Mouse (Mus musculus) cerebellum, adult 2 months (tissue): ENCODE measurements at regions not wholly inside any gene's neighbourhood (a gene's known extent, or its start where the extent isn't known, plus 50 kb on each side); places are given as distances from the start of the nearest gene placed in this dataset.
"Not testable (repeated sequence)": the region's sequence is repeated elsewhere in the genome, so short reads cannot be mapped to it uniquely, and the experiment has no call there.

ENCODE experiments used
- DNase-seq, 2 experiments: peaks; one replicate each; pipeline ENCODE4 v3.0.0; 2021
- H3K27ac ChIP-seq: fragments of 200-500 bp; 2 replicates; pipeline ENCODE4 v1.5.1; 2012; ENCODE audit warnings: low read length, control low read depth, inconsistent platforms; ENCODE audit not compliant: insufficient read depth
- H3K27me3 ChIP-seq: fragments of 200-500 bp; 2 replicates; pipeline ENCODE4 v1.6.1; 2012; ENCODE audit warnings: inconsistent platforms, mild to moderate bottlenecking, low read length, moderate library complexity; ENCODE audit not compliant: control insufficient read depth, insufficient read depth
- H3K4me1 ChIP-seq: fragments of 200-500 bp; 2 replicates; pipeline ENCODE4 v1.6.1; 2011; ENCODE audit warnings: low read length; ENCODE audit not compliant: control insufficient read depth, insufficient read depth
- H3K4me3 ChIP-seq: fragments of 200-500 bp; replicated peaks from 2 replicates; pipeline ENCODE3; 2011; ENCODE audit warnings: mild to moderate bottlenecking, low read depth, low read length, control low read depth; ENCODE audit not compliant: insufficient read depth
- CTCF ChIP-seq: fragments of 200-500 bp; IDR thresholded peaks from 2 replicates; pipeline ENCODE4 v1.5.1; 2011; ENCODE audit warnings: low read depth, mild to moderate bottlenecking, control low read depth, low read length, moderate library complexity, borderline replicate concordance; ENCODE audit not compliant: insufficient read depth
- POLR2A ChIP-seq: fragments of 200-500 bp; IDR thresholded peaks from 2 replicates; pipeline ENCODE4 v1.6.1; 2011; ENCODE audit warnings: low read length, control low read depth, borderline replicate concordance; ENCODE audit not compliant: insufficient read depth
- WGBS: fragments of 180-500 bp; shearing (Covaris S2); methylation state at CpG from one replicate; pipeline ENCODE4 v1.1.7; 2018; 5-methylcytosine and 5-hydroxymethylcytosine counted together

DNA sequence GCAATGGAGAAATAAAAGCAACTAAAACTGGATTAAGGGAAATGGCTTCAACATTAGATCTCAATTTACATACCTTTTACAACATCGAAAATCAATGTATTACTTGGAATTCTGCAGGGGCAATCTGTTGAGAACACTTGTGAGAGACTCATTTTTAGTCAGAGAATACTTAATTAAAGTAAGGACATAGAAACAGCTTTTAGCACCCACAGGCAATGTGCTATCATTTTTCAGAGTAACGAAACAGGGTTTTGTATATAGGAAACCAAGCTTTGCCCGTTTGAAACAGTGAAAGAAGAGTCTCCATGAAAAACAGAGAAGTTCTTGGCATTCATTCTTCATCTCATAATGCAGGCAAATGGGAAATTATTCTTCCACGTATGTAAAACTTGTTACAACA, 196.4 kb downstream of the Tdrd3 start:
- no peak overlapping the region for H3K27ac ChIP-seq
- WGBS: 87% methylated on average over 4 of the region's 4 CpGs
- H3K4me3 ChIP-seq: no peak overlapping the region
- TF ChIP-seq POLR2A (no peak), CTCF (no peak)
- no peaks in the 10 kb centered on the region for H3K4me1 ChIP-seq
- H3K27me3 ChIP-seq: no peaks in the 10 kb centered on the region
- DNase-seq: no peak

DNA sequence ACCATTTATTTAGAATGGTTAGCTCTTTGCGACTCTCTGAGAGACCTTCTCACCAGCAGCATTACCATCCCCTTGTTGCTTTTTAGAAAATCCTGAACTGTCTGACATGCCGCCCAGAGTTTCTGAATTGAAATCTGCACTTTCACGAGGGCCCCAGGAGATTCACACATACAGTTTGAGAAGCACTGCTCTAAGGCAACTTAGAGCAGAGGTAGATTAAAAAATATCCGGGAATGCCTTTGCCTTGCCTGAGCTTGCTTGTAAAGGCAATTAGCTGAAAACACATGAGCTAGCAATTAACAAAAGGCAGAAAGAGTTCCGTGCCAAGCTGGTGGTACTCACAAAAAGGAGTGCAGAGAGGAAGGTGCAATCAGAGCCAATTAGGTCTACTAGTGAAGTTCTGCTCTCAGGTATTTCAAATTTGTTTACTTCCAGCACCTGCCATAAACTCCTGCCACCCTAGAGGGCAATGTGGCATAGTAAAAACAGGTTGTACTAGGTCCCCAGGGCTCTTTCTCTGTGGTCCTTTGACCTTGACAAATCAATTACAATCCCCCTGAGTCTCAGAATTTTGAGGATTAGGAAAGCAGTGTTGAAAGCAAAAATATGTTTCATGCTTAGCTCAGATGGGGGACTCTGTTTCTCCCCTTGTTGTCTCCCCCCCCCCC, 203.1 kb downstream of the Tdrd3 start:
- H3K27ac ChIP-seq: no peak overlapping the region
- H3K27me3 ChIP-seq: no peaks in the 10 kb centered on the region
- DNase-seq: no peak
- TF ChIP-seq POLR2A: no peak
- TF ChIP-seq CTCF: no peak
- WGBS: 57% methylated on average over 5 of the region's 5 CpGs
- H3K4me3 ChIP-seq: no peak overlapping the region
- no peaks in the 10 kb centered on the region for H3K4me1 ChIP-seq

DNA sequence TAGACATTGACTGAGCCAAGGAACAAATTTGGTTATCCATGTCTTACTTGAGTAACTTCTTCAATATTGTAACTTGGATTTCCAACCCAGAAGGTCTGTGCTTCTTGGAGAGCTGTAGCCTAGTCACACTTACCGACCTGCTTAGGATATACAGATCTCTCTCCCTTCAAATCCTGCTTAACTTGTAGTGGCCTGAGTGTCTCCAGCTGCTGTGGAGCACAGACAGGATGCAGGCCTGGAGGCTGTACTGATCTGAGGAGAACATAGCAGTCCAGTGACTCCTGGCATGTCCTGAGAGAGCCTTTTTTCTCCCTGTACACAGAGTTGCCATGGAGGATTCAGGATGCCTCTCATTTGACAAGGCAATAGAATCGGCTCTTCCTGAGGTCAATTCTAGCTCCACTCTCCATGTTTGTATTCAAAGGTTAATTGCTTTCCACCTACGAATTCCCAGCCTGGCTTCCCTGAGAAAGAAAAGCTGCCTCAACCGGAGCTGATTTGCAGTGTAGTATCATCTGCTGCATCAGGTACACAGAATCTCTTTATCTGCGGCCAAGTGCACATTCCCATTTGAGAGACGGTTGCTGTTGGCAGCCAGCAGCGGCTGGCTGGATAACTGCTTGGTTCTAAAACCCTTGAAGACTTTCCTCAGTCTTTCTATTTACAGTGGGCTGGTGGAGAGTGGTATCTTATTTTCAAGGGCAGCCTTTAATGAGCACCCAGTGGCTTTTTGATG, 214.8 kb downstream of the Tdrd3 start:
- no peaks in the 10 kb centered on the region for H3K4me1 ChIP-seq
- TF ChIP-seq POLR2A (no peak), CTCF (no peak)
- no peaks in the 10 kb centered on the region for H3K27me3 ChIP-seq
- H3K4me3 ChIP-seq: no peak overlapping the region
- no peak for DNase-seq
- 48% methylated on average over 7 of the region's 7 CpGs for WGBS
- no peak overlapping the region for H3K27ac ChIP-seq

DNA sequence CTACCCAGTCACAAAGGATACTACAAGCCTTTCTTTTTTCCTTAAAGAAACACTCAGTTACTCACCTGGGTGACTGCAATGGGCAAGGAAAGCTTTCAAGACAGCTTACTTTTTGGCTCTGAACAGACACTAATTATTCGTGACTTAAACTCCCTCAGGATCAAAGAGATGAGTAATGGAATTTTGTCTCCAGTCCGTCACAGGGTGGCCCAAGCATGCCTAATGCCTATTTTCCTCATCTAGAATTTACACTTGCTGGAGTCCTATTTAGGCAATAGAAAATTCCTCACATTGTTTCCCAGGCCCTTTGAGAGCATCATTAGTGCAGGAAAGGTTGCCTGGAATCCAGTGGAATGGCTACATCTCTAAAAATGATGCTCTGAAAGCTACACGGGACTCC, 218.2 kb downstream of the Tdrd3 start:
- H3K27me3 ChIP-seq: no peaks in the 10 kb centered on the region
- DNase-seq: no peak
- H3K4me1 ChIP-seq: no peaks in the 10 kb centered on the region
- no peak overlapping the region for H3K4me3 ChIP-seq
- TF ChIP-seq CTCF: no peak
- no peak for TF ChIP-seq POLR2A
- WGBS: 29% methylated on average over 3 of the region's 3 CpGs
- no peak overlapping the region for H3K27ac ChIP-seq

DNA sequence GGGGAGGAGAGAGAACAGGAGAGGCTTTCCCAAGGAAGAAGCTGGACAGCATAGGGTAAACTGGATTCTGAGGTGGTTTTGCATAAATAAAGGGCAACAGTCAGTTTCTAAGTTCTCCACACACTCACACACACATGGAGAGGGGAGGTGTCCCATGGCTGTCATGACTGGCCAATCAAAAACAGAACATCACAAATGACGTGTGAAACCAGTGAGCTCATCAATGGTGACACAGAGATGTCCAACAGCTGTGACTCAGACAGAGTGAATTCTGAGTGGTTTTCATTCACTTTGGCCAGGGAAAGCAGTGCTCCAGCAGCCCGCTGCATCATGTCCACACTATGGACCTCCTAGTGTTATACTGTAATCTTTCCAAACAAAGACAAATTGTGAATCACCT, 220.7 kb downstream of the Tdrd3 start:
- no peak overlapping the region for H3K27ac ChIP-seq
- WGBS: 64% methylated on average over 2 of the region's 2 CpGs
- no peaks in the 10 kb centered on the region for H3K4me1 ChIP-seq
- H3K27me3 ChIP-seq: no peaks in the 10 kb centered on the region
- no peak overlapping the region for H3K4me3 ChIP-seq
- no peak for DNase-seq
- TF ChIP-seq POLR2A: no peak
- no peak for TF ChIP-seq CTCF

DNA sequence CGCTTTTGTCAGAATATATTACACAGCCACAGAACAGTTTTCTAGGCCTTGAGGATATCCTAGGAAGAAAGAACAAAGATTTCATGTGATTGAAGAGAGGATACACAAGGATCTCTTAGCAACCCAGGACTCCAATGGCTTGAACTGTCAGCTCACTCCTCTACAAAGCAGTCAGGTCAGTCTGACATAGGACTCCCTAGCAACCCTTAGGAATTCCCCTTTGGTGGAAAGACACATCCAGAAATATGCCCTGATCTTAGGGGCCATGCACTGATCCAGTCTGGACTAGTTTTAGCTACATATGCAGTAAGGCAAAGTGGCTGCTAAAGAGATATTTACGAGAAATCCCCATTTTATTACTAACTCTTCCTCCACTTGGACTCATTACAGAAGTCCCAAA, 251.5 kb downstream of the Tdrd3 start:
- 52% methylated on average over 2 of the region's 2 CpGs for WGBS
- TF ChIP-seq CTCF (no peak), POLR2A (no peak)
- DNase-seq: no peak
- Histone ChIP-seq H3K27me3 (no peaks in the 10 kb centered on the region), H3K27ac (no peak overlapping the region), H3K4me3 (no peak overlapping the region), H3K4me1 (no peaks in the 10 kb centered on the region)

DNA sequence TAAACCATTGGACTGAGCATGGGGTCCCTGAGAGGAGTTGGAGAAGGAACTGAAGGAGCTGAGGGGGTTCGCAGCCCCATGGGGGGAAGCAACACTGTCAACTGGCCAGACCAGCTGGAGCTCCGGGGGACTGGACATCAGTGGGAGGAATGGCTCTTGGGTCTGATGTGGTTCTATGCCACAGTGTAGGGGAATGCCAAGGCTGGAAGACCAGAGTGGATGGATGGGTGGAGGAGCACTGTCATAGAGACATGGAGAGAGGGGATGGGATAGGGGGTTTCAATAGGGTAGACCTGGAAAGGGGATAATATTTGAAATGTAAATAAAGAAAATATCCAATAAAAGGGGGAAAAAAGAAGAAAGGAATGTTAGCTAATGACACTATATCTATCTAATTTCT, 253.1 kb downstream of the Tdrd3 start:
- TF ChIP-seq CTCF: no peak
- TF ChIP-seq POLR2A: no peak
- Histone ChIP-seq H3K4me1 (no peaks in the 10 kb centered on the region), H3K4me3 (no peak overlapping the region), H3K27ac (no peak overlapping the region), H3K27me3 (no peaks in the 10 kb centered on the region)
- 83% methylated on average over 2 of the region's 2 CpGs for WGBS
- no peak for DNase-seq

DNA sequence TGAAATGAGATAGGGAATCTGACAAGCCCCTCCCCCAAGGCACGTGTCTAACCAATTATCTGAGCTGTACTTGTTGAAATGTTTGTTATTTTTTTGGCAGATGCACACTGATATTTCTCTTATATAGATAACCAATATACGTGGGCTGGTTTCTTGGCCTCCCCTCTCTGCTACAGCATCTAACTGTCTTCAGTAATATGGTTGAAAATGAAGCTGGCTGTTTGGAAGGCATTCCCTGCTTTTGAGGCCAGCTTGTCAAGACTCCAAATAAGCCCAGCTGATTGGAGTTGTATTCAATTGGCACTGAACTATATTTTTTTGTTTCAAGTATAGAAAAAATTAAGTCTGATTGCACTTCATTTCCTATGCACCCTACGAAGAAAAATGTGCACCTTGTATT, 264.3 kb downstream of the Tdrd3 start:
- no peaks in the 10 kb centered on the region for H3K4me1 ChIP-seq
- H3K4me3 ChIP-seq: no peak overlapping the region
- no peak overlapping the region for H3K27ac ChIP-seq
- 37% methylated on average over 3 of the region's 3 CpGs for WGBS
- TF ChIP-seq CTCF: no peak
- no peak for TF ChIP-seq POLR2A
- no peaks in the 10 kb centered on the region for H3K27me3 ChIP-seq
- no peak for DNase-seq

DNA sequence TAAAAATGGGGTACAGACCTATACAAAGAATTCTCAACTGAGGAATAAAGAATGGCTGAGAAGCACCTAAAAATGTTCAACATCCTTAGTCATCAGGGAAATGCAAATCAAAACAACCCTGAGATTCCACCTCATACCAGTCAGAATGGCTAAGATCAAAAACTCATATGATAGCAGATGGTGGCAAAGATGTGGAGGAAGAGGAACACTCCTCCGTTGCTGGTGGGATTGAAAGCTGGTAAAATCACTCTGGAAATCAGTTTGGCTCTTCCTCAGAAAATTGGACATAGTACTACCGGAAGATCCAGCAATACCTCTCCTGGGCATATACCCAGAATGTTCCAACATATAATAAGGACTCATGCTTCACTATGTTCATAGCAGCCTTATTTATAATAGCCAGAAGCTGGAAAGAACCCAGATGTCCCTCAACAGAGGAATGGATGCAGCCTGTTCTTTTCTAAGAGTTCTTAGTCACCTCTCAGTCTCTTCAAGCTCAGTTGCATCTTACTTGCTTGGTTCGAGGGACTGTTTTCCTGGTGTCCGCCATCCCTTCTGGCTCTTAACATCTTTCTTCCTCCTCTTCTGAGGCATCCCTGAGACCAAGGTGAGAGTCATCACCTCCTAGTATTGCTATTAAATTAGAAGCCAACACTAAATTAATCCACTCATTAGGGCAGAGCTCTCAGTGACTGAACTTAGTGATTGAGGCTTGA, 266.8 kb downstream of the Tdrd3 start:
- not testable (repeated sequence) for H3K27ac ChIP-seq, H3K4me1 ChIP-seq, DNase-seq, H3K4me3 ChIP-seq, H3K27me3 ChIP-seq
- WGBS: 81% methylated on average over 4 of the region's 4 CpGs
